Mouse (Mus musculus) mammary gland, adult 2 months (tissue): Measurements from ENCODE around the gene Gm4779. TPM values are rescaled to one million over a fixed set of nuclear protein-coding genes. Genes with fewer than 3 reads are reported as not detected.

Experiments used
- polyA plus RNA-seq: library from polyadenylated mRNA; depleted of rRNA; stranded (reverse); fragments of >200 nt; gene quantifications from 2 replicates; pipeline ENCODE4 v1.2.3, GENCODE M21; 2012; ENCODE audit warnings: low replicate concordance; rRNA removed

Gene Gm4779
- polyA plus RNA-seq: not detected in 2 replicates

GRCm38 (mm10) chrX:101794342-101794741, at the start of gene Gm4779, which contains the start of gene 8030474K03Rik:
TSS of gene Gm4779 (minus strand) at chrX:101794423.
TSS of gene 8030474K03Rik (plus strand) at chrX:101794656.

Other genes starting within 250 kb of the Gm4779 start
- 52.7 and 156 TPM in 2 replicates for gene Ogt, start 154.4 kb downstream of the Gm4779 start, polyA plus RNA-seq
- 22.1 and 27.8 TPM in 2 replicates for gene Cxcr3, start 60.2 kb downstream of the Gm4779 start, polyA plus RNA-seq
- not detected in 2 replicates for gene 8030474K03Rik, start 233 bp upstream of the Gm4779 start, polyA plus RNA-seq
- 3.4 and 6.5 TPM in 2 replicates for gene Nhsl2, start 55.0 kb upstream of the Gm4779 start, polyA plus RNA-seq